Mouse (Mus musculus): Measurements from ENCODE around the gene Slc22a15.

The Slc22a15 gene

GRCm38 (mm10) chr3:101806941-101807340, 117.3 kb downstream of the Slc22a15 start:
- DNase-seq: peak; percentile 24

GRCm38 (mm10) chr3:101806149-101806548, 118.1 kb downstream of the Slc22a15 start:
- DNase-seq: peak; percentile 93
